Mouse (Mus musculus) forebrain, embryonic 10.5 days (tissue): ENCODE results near the gene Hoxd1. TPM values are rescaled to one million over a fixed set of nuclear protein-coding genes. Genes with fewer than 3 reads are reported as not detected.

Experiments used
- DNase-seq: peaks from one replicate; pipeline ENCODE4 v3.0.0-alpha.2; 2017; ENCODE audit warnings: low spot score; ENCODE audit errors: extremely low spot score
- H3K27ac ChIP-seq: fragments of 300-500 bp; sonication (generic); 2 replicates; pipeline ENCODE4 v1.5.1; 2016; ENCODE audit warnings: mild to moderate bottlenecking
- H3K27me3 ChIP-seq: fragments of 300-500 bp; sonication (generic); 2 replicates; pipeline ENCODE4 v1.6.1; 2016; ENCODE audit warnings: mild to moderate bottlenecking; ENCODE audit not compliant: poor library complexity, severe bottlenecking
- H3K36me3 ChIP-seq: fragments of 300-500 bp; sonication (generic); replicated peaks from 2 replicates; pipeline ENCODE4 v1.6.1; 2016; ENCODE audit warnings: mild to moderate bottlenecking, moderate library complexity
- H3K4me1 ChIP-seq: fragments of 300-500 bp; sonication (generic); 2 replicates; pipeline ENCODE4 v1.6.1; 2016
- H3K4me3 ChIP-seq: fragments of 300-500 bp; sonication (generic); 2 replicates; pipeline ENCODE4 v1.5.1; 2016; ENCODE audit warnings: mild to moderate bottlenecking, moderate library complexity
- H3K9me3 ChIP-seq: fragments of 300-500 bp; sonication (generic); 2 replicates; pipeline ENCODE4 v1.6.1; 2016; ENCODE audit warnings: mild to moderate bottlenecking, moderate library complexity
- whole genome bisulfite sequencing: fragments of 180-500 bp; shearing (Covaris S2); methylation state at CpG from one replicate; pipeline ENCODE4 v1.1.7; 2016; 5-methylcytosine and 5-hydroxymethylcytosine counted together
- polyA plus RNA-seq: library from polyadenylated mRNA; unstranded; fragments of >200 nt; fragmentation: Nextera tagmentation; extraction: Ambion mirVana; gene quantifications from 2 replicates; pipeline ENCODE4 v1.2.1, GENCODE M21; 2016

The Hoxd1 gene
- polyA plus RNA-seq, 1 experiment from 2014 or later, result not detected

GRCm38 (mm10) chr2:74726551-74726950 is 36.2 kb upstream of the Hoxd1 start, which contains the start of gene Gm28230:
TSS of gene Gm28230 (plus strand) at chr2:74726728.
- WGBS, result 3% methylated on average over 5 of the region's 5 CpGs
- no peak within 1 kb of the TSS for H3K27ac ChIP-seq

GRCm38 (mm10) chr2:74726973-74727639 is 35.7 kb upstream of the Hoxd1 start:
- Histone ChIP-seq H3K4me1 (peaks cover 7% of the 10 kb centered on the region), H3K27ac (no peak overlapping the region), H3K36me3 (no peaks in the 10 kb centered on the region), H3K9me3 (no peaks in the 10 kb centered on the region), H3K27me3 (peaks cover 100% of the 10 kb centered on the region), H3K4me3 (peak overlapping the region; percentile 36)
- under 1% methylated on average over 43 of the region's 43 CpGs for WGBS
- DNase-seq, result peak; percentile 40

More at GRCm38 (mm10) chr2:74726551-74726950, 36.2 kb upstream of the Hoxd1 start, which contains the start of gene Gm28230:
- Histone ChIP-seq H3K9me3 (no peaks in the 10 kb centered on the region), H3K27me3 (peaks cover 100% of the 10 kb centered on the region), H3K4me3 (peak within 1 kb of the TSS; percentile 36), H3K36me3 (no peaks in the 10 kb centered on the region), H3K4me1 (peaks cover 7% of the 10 kb centered on the region)
- DNase-seq, result peak; percentile 34

- Histone ChIP-seq H3K36me3 (no peaks in the 10 kb centered on the region), H3K27me3 (peaks cover 100% of the 10 kb centered on the region), H3K9me3 (no peaks in the 10 kb centered on the region), H3K4me3 (peak overlapping the region; percentile 36), H3K4me1 (peaks cover 7% of the 10 kb centered on the region), H3K27ac (no peak overlapping the region)
- DNase-seq, result no peak
- WGBS, result under 1% methylated on average over 25 of the region's 25 CpGs
Observed at GRCm38 (mm10) chr2:74727640-74728302, 35.0 kb upstream of the Hoxd1 start.

- peaks cover 7% of the 10 kb centered on the region for H3K4me1 ChIP-seq
- H3K36me3 ChIP-seq, result no peaks in the 10 kb centered on the region
- no peaks in the 10 kb centered on the region for H3K9me3 ChIP-seq
- H3K4me3 ChIP-seq, result no peak overlapping the region
- DNase-seq, result peak; percentile 36
- H3K27me3 ChIP-seq, result peaks cover 100% of the 10 kb centered on the region
- 2% methylated on average over 13 of the region's 13 CpGs for WGBS
- H3K27ac ChIP-seq, result no peak overlapping the region
Observed at GRCm38 (mm10) chr2:74728303-74728680, 34.5 kb upstream of the Hoxd1 start.

- WGBS, result 1% methylated on average over 8 of the region's 8 CpGs
Observed at GRCm38 (mm10) chr2:74730331-74730730, 32.4 kb upstream of the Hoxd1 start.

GRCm38 (mm10) chr2:74731055-74731454 is 31.7 kb upstream of the Hoxd1 start:
- Histone ChIP-seq H3K27me3 (peaks cover 100% of the 10 kb centered on the region), H3K4me3 (no peak overlapping the region), H3K9me3 (no peaks in the 10 kb centered on the region), H3K4me1 (peaks cover 11% of the 10 kb centered on the region), H3K27ac (no peak overlapping the region), H3K36me3 (no peaks in the 10 kb centered on the region)
- DNase-seq, result no peak

More at GRCm38 (mm10) chr2:74730331-74730730, 32.4 kb upstream of the Hoxd1 start:
- H3K36me3 ChIP-seq, result no peaks in the 10 kb centered on the region
- peaks cover 7% of the 10 kb centered on the region for H3K4me1 ChIP-seq
- H3K27me3 ChIP-seq, result peaks cover 100% of the 10 kb centered on the region
- no peaks in the 10 kb centered on the region for H3K9me3 ChIP-seq
- no peak overlapping the region for H3K27ac ChIP-seq
- no peak for DNase-seq
- H3K4me3 ChIP-seq, result no peak overlapping the region

- Histone ChIP-seq H3K9me3 (no peaks in the 10 kb centered on the region), H3K27me3 (peaks cover 100% of the 10 kb centered on the region), H3K36me3 (no peaks in the 10 kb centered on the region), H3K27ac (no peak overlapping the region), H3K4me3 (no peak overlapping the region), H3K4me1 (peaks cover 14% of the 10 kb centered on the region)
- DNase-seq, result peak; percentile 37
- 4% methylated on average over 9 of the region's 9 CpGs for WGBS
Observed at GRCm38 (mm10) chr2:74731799-74732512, 30.8 kb upstream of the Hoxd1 start.

GRCm38 (mm10) chr2:74732513-74733316 is 30.1 kb upstream of the Hoxd1 start:
- under 1% methylated on average over 52 of the region's 52 CpGs for WGBS
- DNase-seq, result peak; percentile 43
- Histone ChIP-seq H3K9me3 (no peaks in the 10 kb centered on the region), H3K27ac (no peak overlapping the region), H3K36me3 (no peaks in the 10 kb centered on the region), H3K4me3 (no peak overlapping the region), H3K4me1 (peaks cover 7% of the 10 kb centered on the region), H3K27me3 (peaks cover 100% of the 10 kb centered on the region)

- Histone ChIP-seq H3K27ac (no peak overlapping the region), H3K4me3 (no peak overlapping the region), H3K36me3 (no peaks in the 10 kb centered on the region), H3K27me3 (peaks cover 100% of the 10 kb centered on the region), H3K9me3 (no peaks in the 10 kb centered on the region), H3K4me1 (peaks cover 7% of the 10 kb centered on the region)
- no peak for DNase-seq
- 0% methylated on average over 16 of the region's 16 CpGs for WGBS
Observed at GRCm38 (mm10) chr2:74733317-74733661, 29.5 kb upstream of the Hoxd1 start.

- Histone ChIP-seq H3K4me1 (peaks cover 7% of the 10 kb centered on the region), H3K27me3 (peaks cover 100% of the 10 kb centered on the region), H3K9me3 (no peaks in the 10 kb centered on the region), H3K36me3 (no peaks in the 10 kb centered on the region), H3K4me3 (no peak overlapping the region), H3K27ac (no peak overlapping the region)
- DNase-seq, result peak; percentile 34
- WGBS, result 1% methylated on average over 6 of the region's 6 CpGs
Observed at GRCm38 (mm10) chr2:74733765-74734164, 29.0 kb upstream of the Hoxd1 start.

- H3K4me3 ChIP-seq, result no peak overlapping the region
- no peak for DNase-seq
Observed at GRCm38 (mm10) chr2:74734451-74734850, 28.3 kb upstream of the Hoxd1 start.

GRCm38 (mm10) chr2:74734996-74735811 is 27.6 kb upstream of the Hoxd1 start:
- H3K27ac ChIP-seq, result no peak overlapping the region
- H3K36me3 ChIP-seq, result no peaks in the 10 kb centered on the region
- H3K27me3 ChIP-seq, result peaks cover 100% of the 10 kb centered on the region
- no peak overlapping the region for H3K4me3 ChIP-seq
- peaks cover 8% of the 10 kb centered on the region for H3K4me1 ChIP-seq
- peak; percentile 60 for DNase-seq
- WGBS, result under 1% methylated on average over 27 of the region's 27 CpGs
- H3K9me3 ChIP-seq, result no peaks in the 10 kb centered on the region

More at GRCm38 (mm10) chr2:74734451-74734850, 28.3 kb upstream of the Hoxd1 start:
- WGBS, result 1% methylated on average over 13 of the region's 13 CpGs
- Histone ChIP-seq H3K4me1 (peaks cover 7% of the 10 kb centered on the region), H3K36me3 (no peaks in the 10 kb centered on the region), H3K27me3 (peaks cover 100% of the 10 kb centered on the region), H3K27ac (no peak overlapping the region), H3K9me3 (no peaks in the 10 kb centered on the region)
